Mouse (Mus musculus) MEL (cell line): ENCODE measurements around the gene Grik5. TPM values are rescaled to one million over a fixed set of nuclear protein-coding genes. Genes with fewer than 3 reads are reported as not detected.

Experiments used
- DNase-seq: peaks from one replicate; pipeline ENCODE4 v3.0.0; 2011; ENCODE audit warnings: low read depth, low spot score
- H3K27ac ChIP-seq: 2 replicates; pipeline ENCODE4 v1.5.1; 2012; ENCODE audit warnings: low read depth, mild to moderate bottlenecking, control low read depth, low read length, moderate library complexity; ENCODE audit not compliant: control insufficient read depth
- H3K27me3 ChIP-seq, 2 experiments: fragments of 150-350 bp in 1 of 2; sonication (generic) in 1 of 2; 2 replicates each; pipeline ENCODE4 v1.6.1; 2012; ENCODE audit warnings: low read length in 2 of 2, mild to moderate bottlenecking in 2 of 2, improper control_type of control experiment in 1 of 2, moderate library complexity in 1 of 2; ENCODE audit not compliant: insufficient read depth in 2 of 2, control insufficient read depth in 1 of 2
- H3K36me3 ChIP-seq, 2 experiments: 2 replicates each; pipeline ENCODE4 v1.6.1; 2012 to 2014; ENCODE audit warnings: low read length in 2 of 2, improper control_type of control experiment in 1 of 2, inconsistent platforms in 1 of 2, mild to moderate bottlenecking in 1 of 2; ENCODE audit not compliant: insufficient read depth in 2 of 2, control insufficient read depth in 1 of 2
- H3K4me1 ChIP-seq, 2 experiments: fragments of 150-350 bp in 1 of 2; sonication (generic) in 1 of 2; 2 replicates each; pipeline ENCODE4 v1.6.1; 2012; ENCODE audit warnings: low read length in 2 of 2, improper control_type of control experiment in 1 of 2, mild to moderate bottlenecking in 1 of 2; ENCODE audit not compliant: insufficient read depth in 2 of 2, control insufficient read depth in 1 of 2
- H3K4me3 ChIP-seq, 2 experiments: fragments of 150-350 bp in 1 of 2; sonication (generic) in 1 of 2; 2 replicates each; pipeline ENCODE4 v1.5.1; 2012; ENCODE audit warnings: low read depth in 2 of 2, low read length in 2 of 2, mild to moderate bottlenecking in 2 of 2, moderate library complexity in 2 of 2, control low read depth in 1 of 2, improper control_type of control experiment in 1 of 2; ENCODE audit not compliant: control insufficient read depth in 1 of 2, insufficient read depth in 1 of 2
- H3K79me2 ChIP-seq: 2 replicates; pipeline ENCODE4 v1.6.1; 2012; ENCODE audit warnings: mild to moderate bottlenecking, low read length, moderate library complexity; ENCODE audit not compliant: control insufficient read depth, poor library complexity, insufficient read depth
- H3K9ac ChIP-seq: 2 replicates; pipeline ENCODE4 v1.6.1; 2012; ENCODE audit warnings: low read depth, mild to moderate bottlenecking, control low read depth, low read length, moderate library complexity; ENCODE audit not compliant: control insufficient read depth, poor library complexity, severe bottlenecking
- H3K9me3 ChIP-seq: fragments of 150-350 bp; sonication (generic); replicated peaks from 2 replicates; pipeline ENCODE4 v1.6.1; 2012; ENCODE audit warnings: mild to moderate bottlenecking, low read length, improper control_type of control experiment, moderate library complexity; ENCODE audit not compliant: insufficient read depth
- E2F4 ChIP-seq: IDR thresholded peaks from 2 replicates; pipeline ENCODE4 v1.6.1; 2011; ENCODE audit warnings: low read depth, low read length, improper control_type of control experiment, borderline replicate concordance
- ELF1 ChIP-seq: IDR thresholded peaks from 2 replicates; pipeline ENCODE4 v1.6.1; 2014; ENCODE audit warnings: low read depth, mild to moderate bottlenecking, inconsistent platforms, low read length, improper control_type of control experiment, moderate library complexity
- EP300 ChIP-seq, 2 experiments: IDR thresholded peaks; 2 replicates each; pipeline ENCODE4 v1.6.1; 2011; ENCODE audit warnings: improper control_type of control experiment in 2 of 2, low read length in 2 of 2, low read depth in 1 of 2, mild to moderate bottlenecking in 1 of 2
- JUND ChIP-seq: IDR thresholded peaks from 2 replicates; pipeline ENCODE4 v1.6.1; 2011; ENCODE audit warnings: low read depth, mild to moderate bottlenecking, improper control_type of control experiment, low read length
- MAX ChIP-seq: IDR thresholded peaks from 2 replicates; pipeline ENCODE4 v1.6.1; 2011; ENCODE audit warnings: low read length, improper control_type of control experiment
- MAZ ChIP-seq: IDR thresholded peaks from 2 replicates; pipeline ENCODE4 v1.6.1; 2012; ENCODE audit warnings: low read depth, mild to moderate bottlenecking, inconsistent platforms, low read length, improper control_type of control experiment
- NRF1 ChIP-seq: IDR thresholded peaks from 2 replicates; pipeline ENCODE4 v1.6.1; 2014; ENCODE audit warnings: low read depth, mild to moderate bottlenecking, inconsistent platforms, low read length, improper control_type of control experiment, moderate library complexity; ENCODE audit not compliant: poor library complexity, insufficient read depth, severe bottlenecking
- POLR2A ChIP-seq, 2 experiments: IDR thresholded peaks; 2 replicates each; pipeline ENCODE4 v1.6.1; 2011 to 2012; ENCODE audit warnings: low read length in 2 of 2, mild to moderate bottlenecking in 2 of 2, control low read depth in 1 of 2, improper control_type of control experiment in 1 of 2, low read depth in 1 of 2, moderate library complexity in 1 of 2; ENCODE audit not compliant: control insufficient read depth in 1 of 2, insufficient read depth in 1 of 2, poor library complexity in 1 of 2
- POLR2AphosphoS2 ChIP-seq: IDR thresholded peaks from 2 replicates; pipeline ENCODE4 v1.6.1; 2011; ENCODE audit warnings: low read length, improper control_type of control experiment
- POLR2AphosphoS5 ChIP-seq: IDR thresholded peaks from 2 replicates; pipeline ENCODE4 v1.6.1; 2012; ENCODE audit warnings: low read depth, borderline replicate concordance, mild to moderate bottlenecking, inconsistent platforms, low read length, moderate library complexity, mixed read lengths
- RCOR1 ChIP-seq: IDR thresholded peaks from 2 replicates; pipeline ENCODE4 v1.6.1; 2012; ENCODE audit warnings: low read depth, mild to moderate bottlenecking, inconsistent platforms, low read length, improper control_type of control experiment
- SIN3A ChIP-seq: IDR thresholded peaks from 2 replicates; pipeline ENCODE4 v1.6.1; 2012; ENCODE audit warnings: low read length, improper control_type of control experiment, inconsistent platforms
- TCF12 ChIP-seq: IDR thresholded peaks from 2 replicates; pipeline ENCODE4 v1.6.1; 2014; ENCODE audit warnings: low read depth, mild to moderate bottlenecking, inconsistent platforms, low read length, improper control_type of control experiment, moderate library complexity
- USF2 ChIP-seq, 2 experiments: IDR thresholded peaks; 2 replicates each; pipeline ENCODE4 v1.6.1; 2011 to 2012; ENCODE audit warnings: improper control_type of control experiment in 2 of 2, low read length in 2 of 2, borderline replicate concordance in 1 of 2, inconsistent platforms in 1 of 2, low read depth in 1 of 2, mild to moderate bottlenecking in 1 of 2; ENCODE audit not compliant: insufficient read depth in 1 of 2
- ZC3H11A ChIP-seq: IDR thresholded peaks from 2 replicates; pipeline ENCODE4 v1.6.1; 2012; ENCODE audit warnings: low read depth, mild to moderate bottlenecking, inconsistent platforms, low read length, improper control_type of control experiment
- ZMIZ1 ChIP-seq: IDR thresholded peaks from 2 replicates; pipeline ENCODE4 v1.6.1; 2012; ENCODE audit warnings: low read depth, mild to moderate bottlenecking, inconsistent platforms, low read length, improper control_type of control experiment, moderate library complexity
- polyA plus RNA-seq, 2 experiments: library from polyadenylated mRNA; stranded (reverse) in 1 of 2; unstranded in 1 of 2; fragments of >175 nt in 1 of 2; fragments of >200 nt in 1 of 2; gene quantifications; 2 replicates each; pipeline versions ENCODE4 v1.2.1 to v1.2.4; 2012; ENCODE audit warnings: low replicate concordance in 2 of 2, low read depth in 1 of 2; ENCODE audit not compliant: insufficient read length in 2 of 2, insufficient read depth in 1 of 2, missing spikeins in 1 of 2
- total RNA-seq: library from RNA; depleted of rRNA; stranded (reverse); fragments of 300-350 nt; gene quantifications from 2 replicates; pipeline ENCODE4 v1.2.3, GENCODE M21; 2012

Grik5 gene
- total and polyA plus RNA-seq, 3 experiments = 3.5 to 22.0 TPM; not detected in 1

- Histone ChIP-seq H3K4me1 (no peaks in the 10 kb centered on the region), H3K27ac (no peak overlapping the region), H3K79me2 (no peaks in the 10 kb centered on the region), H3K9me3 (no peaks in the 10 kb centered on the region), H3K4me3 (no peak overlapping the region), H3K36me3 (no peaks in the 10 kb centered on the region), H3K27me3 (no peaks in the 10 kb centered on the region; a peak in 1 of 4 replicates), H3K9ac (no peak overlapping the region)
- TF ChIP-seq ELF1 (no peak), E2F4 (no peak), MAX (no peak), ZMIZ1 (no peak), POLR2AphosphoS5 (no peak)
- DNase-seq = no peak
Measured at GRCm38 (mm10) chr7:25003820-25004388, 68.2 kb downstream of the Grik5 start.

DNA sequence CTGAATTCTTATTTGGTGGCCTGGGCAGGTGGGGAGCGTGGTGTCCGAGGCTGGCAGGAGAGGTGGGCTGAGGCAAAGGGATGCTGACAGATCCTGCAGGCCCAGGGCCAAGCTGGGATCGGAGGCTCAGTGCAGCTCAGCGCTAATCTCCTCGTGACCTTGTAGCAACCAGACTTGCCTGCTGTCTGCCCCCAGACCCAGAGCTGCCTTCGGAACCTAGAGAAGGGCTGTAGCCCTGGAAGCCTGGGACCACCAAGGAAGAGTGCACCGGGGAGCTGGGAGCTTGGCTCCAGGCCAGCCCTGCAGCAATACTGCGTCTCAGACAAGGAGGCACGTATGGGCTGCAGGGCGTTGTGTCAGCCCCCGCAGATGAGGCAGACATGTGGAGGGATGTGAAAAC, 68.9 kb downstream of the Grik5 start:
- H3K27me3 ChIP-seq = no peaks in the 10 kb centered on the region; a peak in 1 of 4 replicates
- no peak for TF ChIP-seq RCOR1
- TF ChIP-seq MAX = no peak
- TF ChIP-seq POLR2A (IDR thresholded peaks at IDR 0.05; ENCODE audit: control insufficient read depth in 1 of 2, insufficient read depth in 1 of 2, low read depth in 1 of 2, low read length in 2 of 2, poor library complexity in 1 of 2) = no peak
- TF ChIP-seq USF2 (IDR thresholded peaks at IDR 0.05; ENCODE audit: borderline replicate concordance in 1 of 2, insufficient read depth in 1 of 2, low read depth in 1 of 2, low read length in 2 of 2) = no peak
- no peak for TF ChIP-seq TCF12
- no peak for TF ChIP-seq POLR2AphosphoS2
- no peak for TF ChIP-seq MAZ
- TF ChIP-seq NRF1 = no peak
- no peak for TF ChIP-seq SIN3A
- TF ChIP-seq JUND = no peak
- no peak for TF ChIP-seq EP300 (IDR thresholded peaks at IDR 0.05; ENCODE audit: low read depth in 1 of 2, low read length in 2 of 2)
- no peak for TF ChIP-seq ZC3H11A
- TF ChIP-seq E2F4 = no peak

More for the DNA sequence above, 68.9 kb downstream of the Grik5 start:
- H3K36me3 ChIP-seq = no peaks in the 10 kb centered on the region
- H3K4me3 ChIP-seq = no peak overlapping the region
- no peak for DNase-seq
- H3K9me3 ChIP-seq = no peaks in the 10 kb centered on the region
- no peaks in the 10 kb centered on the region for H3K4me1 ChIP-seq
- H3K79me2 ChIP-seq = no peaks in the 10 kb centered on the region
- H3K9ac ChIP-seq = no peak overlapping the region
- H3K27ac ChIP-seq = no peak overlapping the region
